Mouse (Mus musculus): Measurements from ENCODE around the gene Atp13a1.

Atp13a1 gene

GRCm38 (mm10) chr8:69791415-69792068 lies 579 bp downstream of the Atp13a1 start:
- Histone ChIP-seq H3K36me3 (ENCODE audit: control insufficient read depth, insufficient read depth, low read length, poor library complexity, severe bottlenecking) (peaks cover 3% of the 10 kb centered on the region), H3K27me3 (ENCODE audit: control insufficient read depth, insufficient read depth, low read length, poor library complexity, severe bottlenecking) (no peaks in the 10 kb centered on the region)
- DNase-seq (ENCODE audit: low read depth, low spot score) = peak; percentile 40

- no peak for DNase-seq (ENCODE audit: low read depth, low spot score)
- Histone ChIP-seq H3K27me3 (ENCODE audit: control insufficient read depth, insufficient read depth, low read length, poor library complexity, severe bottlenecking) (no peaks in the 10 kb centered on the region), H3K36me3 (ENCODE audit: control insufficient read depth, insufficient read depth, low read length, poor library complexity, severe bottlenecking) (peaks cover 6% of the 10 kb centered on the region)
Observed at GRCm38 (mm10) chr8:69793666-69794065, 2.7 kb downstream of the Atp13a1 start.

GRCm38 (mm10) chr8:69794096-69794495 lies 3.1 kb downstream of the Atp13a1 start:
- H3K36me3 ChIP-seq (ENCODE audit: control insufficient read depth, insufficient read depth, low read length, poor library complexity, severe bottlenecking) = peaks cover 8% of the 10 kb centered on the region
- DNase-seq (ENCODE audit: low read depth, low spot score) = no peak
- no peaks in the 10 kb centered on the region for H3K27me3 ChIP-seq (ENCODE audit: control insufficient read depth, insufficient read depth, low read length, poor library complexity, severe bottlenecking)

- H3K36me3 ChIP-seq (ENCODE audit: control insufficient read depth, insufficient read depth, low read length, poor library complexity, severe bottlenecking) = peaks cover 12% of the 10 kb centered on the region
- no peak for DNase-seq (ENCODE audit: low read depth, low spot score)
- no peaks in the 10 kb centered on the region for H3K27me3 ChIP-seq (ENCODE audit: control insufficient read depth, insufficient read depth, low read length, poor library complexity, severe bottlenecking)
Observed at GRCm38 (mm10) chr8:69794901-69795300, 3.9 kb downstream of the Atp13a1 start.

GRCm38 (mm10) chr8:69796721-69797345 lies 5.9 kb downstream of the Atp13a1 start:
- Histone ChIP-seq H3K27me3 (ENCODE audit: control insufficient read depth, insufficient read depth, low read length, poor library complexity, severe bottlenecking) (no peaks in the 10 kb centered on the region), H3K36me3 (ENCODE audit: control insufficient read depth, insufficient read depth, low read length, poor library complexity, severe bottlenecking) (peaks cover 14% of the 10 kb centered on the region)
- no peak for DNase-seq (ENCODE audit: low read depth, low spot score)

GRCm38 (mm10) chr8:69797661-69798060 lies 6.7 kb downstream of the Atp13a1 start:
- DNase-seq (ENCODE audit: low read depth, low spot score) = no peak
- Histone ChIP-seq H3K36me3 (ENCODE audit: control insufficient read depth, insufficient read depth, low read length, poor library complexity, severe bottlenecking) (peaks cover 14% of the 10 kb centered on the region), H3K27me3 (ENCODE audit: control insufficient read depth, insufficient read depth, low read length, poor library complexity, severe bottlenecking) (no peaks in the 10 kb centered on the region)

- H3K36me3 ChIP-seq (ENCODE audit: control insufficient read depth, insufficient read depth, low read length, poor library complexity, severe bottlenecking) = peaks cover 14% of the 10 kb centered on the region
- H3K27me3 ChIP-seq (ENCODE audit: control insufficient read depth, insufficient read depth, low read length, poor library complexity, severe bottlenecking) = no peaks in the 10 kb centered on the region
- DNase-seq (ENCODE audit: low read depth, low spot score) = no peak
Observed at GRCm38 (mm10) chr8:69799261-69799660, 8.3 kb downstream of the Atp13a1 start.

GRCm38 (mm10) chr8:69799946-69800345 lies 9.0 kb downstream of the Atp13a1 start:
- H3K27me3 ChIP-seq (ENCODE audit: control insufficient read depth, insufficient read depth, low read length, poor library complexity, severe bottlenecking) = no peaks in the 10 kb centered on the region
- DNase-seq (ENCODE audit: low read depth, low spot score) = no peak
- H3K36me3 ChIP-seq (ENCODE audit: control insufficient read depth, insufficient read depth, low read length, poor library complexity, severe bottlenecking) = peaks cover 14% of the 10 kb centered on the region

GRCm38 (mm10) chr8:69801796-69802195 lies 10.8 kb downstream of the Atp13a1 start:
- no peak for DNase-seq (ENCODE audit: low read depth, low spot score)
- peaks cover 15% of the 10 kb centered on the region for H3K36me3 ChIP-seq (ENCODE audit: control insufficient read depth, insufficient read depth, low read length, poor library complexity, severe bottlenecking)
- no peaks in the 10 kb centered on the region for H3K27me3 ChIP-seq (ENCODE audit: control insufficient read depth, insufficient read depth, low read length, poor library complexity, severe bottlenecking)

- Histone ChIP-seq H3K27me3 (ENCODE audit: control insufficient read depth, insufficient read depth, low read length, poor library complexity, severe bottlenecking) (no peaks in the 10 kb centered on the region), H3K36me3 (ENCODE audit: control insufficient read depth, insufficient read depth, low read length, poor library complexity, severe bottlenecking) (peaks cover 15% of the 10 kb centered on the region)
- DNase-seq (ENCODE audit: low read depth, low spot score) = no peak
Observed at GRCm38 (mm10) chr8:69802216-69802615, 11.3 kb downstream of the Atp13a1 start.

GRCm38 (mm10) chr8:69803366-69803765 lies 12.4 kb downstream of the Atp13a1 start:
- peaks cover 13% of the 10 kb centered on the region for H3K36me3 ChIP-seq (ENCODE audit: control insufficient read depth, insufficient read depth, low read length, poor library complexity, severe bottlenecking)
- DNase-seq (ENCODE audit: low read depth, low spot score) = no peak
- no peaks in the 10 kb centered on the region for H3K27me3 ChIP-seq (ENCODE audit: control insufficient read depth, insufficient read depth, low read length, poor library complexity, severe bottlenecking)

- DNase-seq (ENCODE audit: low read depth, low spot score) = no peak
- no peaks in the 10 kb centered on the region for H3K27me3 ChIP-seq (ENCODE audit: control insufficient read depth, insufficient read depth, low read length, poor library complexity, severe bottlenecking)
- peaks cover 5% of the 10 kb centered on the region for H3K36me3 ChIP-seq (ENCODE audit: control insufficient read depth, insufficient read depth, low read length, poor library complexity, severe bottlenecking)
Observed at GRCm38 (mm10) chr8:69804537-69804936, 13.6 kb downstream of the Atp13a1 start.

GRCm38 (mm10) chr8:69805086-69805485 lies 14.1 kb downstream of the Atp13a1 start:
- Histone ChIP-seq H3K36me3 (ENCODE audit: control insufficient read depth, insufficient read depth, low read length, poor library complexity, severe bottlenecking) (peaks cover 6% of the 10 kb centered on the region), H3K27me3 (ENCODE audit: control insufficient read depth, insufficient read depth, low read length, poor library complexity, severe bottlenecking) (no peaks in the 10 kb centered on the region)
- no peak for DNase-seq (ENCODE audit: low read depth, low spot score)

- Histone ChIP-seq H3K36me3 (ENCODE audit: control insufficient read depth, insufficient read depth, low read length, poor library complexity, severe bottlenecking) (peaks cover 7% of the 10 kb centered on the region; the same call in 1 of the 2 replicates), H3K27me3 (ENCODE audit: control insufficient read depth, insufficient read depth, low read length, poor library complexity, severe bottlenecking) (no peaks in the 10 kb centered on the region)
- no peak for DNase-seq (ENCODE audit: low read depth, low spot score)
Observed at GRCm38 (mm10) chr8:69805491-69805890, 14.5 kb downstream of the Atp13a1 start.

GRCm38 (mm10) chr8:69807236-69807635 lies 16.3 kb downstream of the Atp13a1 start:
- Histone ChIP-seq H3K36me3 (ENCODE audit: control insufficient read depth, insufficient read depth, low read length, poor library complexity, severe bottlenecking) (peaks cover 18% of the 10 kb centered on the region), H3K27me3 (ENCODE audit: control insufficient read depth, insufficient read depth, low read length, poor library complexity, severe bottlenecking) (no peaks in the 10 kb centered on the region)
- no peak for DNase-seq (ENCODE audit: low read depth, low spot score)

All from splenic B cell, adult 2 months (primary cell).